20 mouse cellular contexts compared by ENCODE assay signal in genomic region chr6:6819134-6819533, GRCm38 (mm10). TPM values are rescaled to one million over a fixed set of nuclear protein-coding genes. Genes with fewer than 3 reads are reported as not detected.
DNase-seq lines count a peak whose midpoint lies in the region; ATAC-seq and TF ChIP-seq lines count a peak whose summit lies in the region.
"Had no signal": no experiment of that assay in that cellular context is flagged by ENCODE, and none has a peak within 500 bp of the region (broad histone marks: within the 10 kb centered on the region; RNA-seq: fewer than 3 reads in every experiment).

No protein-coding gene starts in this region.

- no peak overlapping the region for H3K27ac ChIP-seq in hindbrain, embryonic 11.5 days (ENCODE audit: low read depth, low read length)
- H3K27ac ChIP-seq in hindbrain, postnatal 0 days, result no peak overlapping the region
- no peak overlapping the region for H3K27ac ChIP-seq in forebrain, embryonic 13.5 days
- H3K27ac ChIP-seq in midbrain, embryonic 14.5 days (replicated peaks; ENCODE audit: low read depth, low read length), result no peak overlapping the region
- H3K27ac ChIP-seq: embryonic facial prominence, embryonic 12.5 days; left cerebral cortex, adult 2 months; limb, embryonic 13.5 days had no signal

- no peaks in the 10 kb centered on the region for H3K36me3 ChIP-seq in hindbrain, embryonic 11.5 days (ENCODE audit: control insufficient read depth, insufficient read depth, low read length)
- no peaks in the 10 kb centered on the region for H3K36me3 ChIP-seq in hindbrain, postnatal 0 days (ENCODE audit: insufficient read depth, low read length)
- no peaks in the 10 kb centered on the region for H3K36me3 ChIP-seq in forebrain, embryonic 13.5 days (ENCODE audit: poor library complexity, severe bottlenecking)
- no peaks in the 10 kb centered on the region for H3K36me3 ChIP-seq in midbrain, embryonic 14.5 days (ENCODE audit: control insufficient read depth, insufficient read depth, low read length)
- H3K36me3 ChIP-seq: embryonic facial prominence, embryonic 12.5 days; limb, embryonic 13.5 days had no signal

- no peak for ATAC-seq in hindbrain, embryonic 11.5 days (ENCODE audit: low FRiP score)
- ATAC-seq in hindbrain, postnatal 0 days, result no peak
- ATAC-seq in forebrain, embryonic 13.5 days, result no peak
- ATAC-seq in midbrain, embryonic 14.5 days (ENCODE audit: low FRiP score, low TSS enrichment), result no peak
- no peak for ATAC-seq in activated CD4-positive, CD25-positive, alpha-beta regulatory T cell, adult 4 months
- ATAC-seq: liver, postnatal 0 days had no signal

- no peaks in the 10 kb centered on the region for H3K4me1 ChIP-seq in hindbrain, embryonic 11.5 days (replicated peaks; ENCODE audit: control insufficient read depth, insufficient read depth, low read length)
- H3K4me1 ChIP-seq in hindbrain, postnatal 0 days (ENCODE audit: insufficient read depth, low read length), result no peaks in the 10 kb centered on the region
- peaks cover 11% of the 10 kb centered on the region; the same call in 1 of the 2 replicates for H3K4me1 ChIP-seq in forebrain, embryonic 13.5 days
- H3K4me1 ChIP-seq in midbrain, embryonic 14.5 days (ENCODE audit: control insufficient read depth, insufficient read depth, low read length), result 0 out of 2 replicates have a peak, but pooled peaks cover 5% of the 10 kb centered on the region
- H3K4me1 ChIP-seq: embryonic facial prominence, embryonic 12.5 days; limb, embryonic 13.5 days had no signal

- DNase-seq in hindbrain, embryonic 11.5 days (ENCODE audit: low spot score), result peak; percentile 22
- DNase-seq in hindbrain, postnatal 0 days (ENCODE audit: low spot score), result no peak
- DNase-seq in midbrain, embryonic 14.5 days, result peak; percentile 37
- peak; percentile 23 for DNase-seq in retina, postnatal 1 day
- DNase-seq in kidney, adult 8-10 months, result no peak
- DNase-seq: cerebellum, postnatal 10 days; kidney, adult 9 months; liver, postnatal 0 days; thymus, postnatal 4 days had no signal

- no peak overlapping the region for H3K4me3 ChIP-seq in hindbrain, embryonic 11.5 days (ENCODE audit: low read depth, low read length)
- no peak overlapping the region for H3K4me3 ChIP-seq in hindbrain, postnatal 0 days (ENCODE audit: low read length)
- H3K4me3 ChIP-seq in forebrain, embryonic 13.5 days, result no peak overlapping the region
- H3K4me3 ChIP-seq in midbrain, embryonic 14.5 days (replicated peaks; ENCODE audit: low read depth, low read length), result no peak overlapping the region
- H3K4me3 ChIP-seq: embryonic facial prominence, embryonic 12.5 days; left cerebral cortex, adult 2 months; limb, embryonic 13.5 days had no signal

- H3K27me3 ChIP-seq in hindbrain, embryonic 11.5 days (ENCODE audit: control insufficient read depth, insufficient read depth, low read length), result no peaks in the 10 kb centered on the region
- H3K27me3 ChIP-seq in hindbrain, postnatal 0 days (ENCODE audit: insufficient read depth, low read length), result no peaks in the 10 kb centered on the region
- no peaks in the 10 kb centered on the region for H3K27me3 ChIP-seq in forebrain, embryonic 13.5 days
- no peaks in the 10 kb centered on the region for H3K27me3 ChIP-seq in midbrain, embryonic 14.5 days (ENCODE audit: control insufficient read depth, insufficient read depth, low read length)
- H3K27me3 ChIP-seq: embryonic facial prominence, embryonic 12.5 days had no signal

- WGBS in hindbrain, embryonic 11.5 days, result 29% methylated on average over 7 of the region's 7 CpGs
- 23% methylated on average over 7 of the region's 7 CpGs for WGBS in hindbrain, postnatal 0 days
- 8% methylated on average over 7 of the region's 7 CpGs for WGBS in forebrain, embryonic 13.5 days
- WGBS in midbrain, embryonic 14.5 days, result 14% methylated on average over 7 of the region's 7 CpGs

- H3K4me2 ChIP-seq in hindbrain, embryonic 11.5 days (replicated peaks; ENCODE audit: low read depth, low read length), result no peak overlapping the region
- H3K4me2 ChIP-seq in hindbrain, postnatal 0 days (ENCODE audit: low read depth, low read length), result no peak overlapping the region
- H3K4me2 ChIP-seq in forebrain, embryonic 13.5 days, result peak overlapping the region; percentile 12
- H3K4me2 ChIP-seq in midbrain, embryonic 14.5 days (ENCODE audit: low read length), result peak overlapping the region; percentile 25
- H3K4me2 ChIP-seq: embryonic facial prominence, embryonic 12.5 days; limb, embryonic 13.5 days had no signal

- no peak overlapping the region for H3K9ac ChIP-seq in hindbrain, embryonic 11.5 days (ENCODE audit: low read depth, low read length)
- H3K9ac ChIP-seq in hindbrain, postnatal 0 days (replicated peaks; ENCODE audit: low read length), result no peak overlapping the region
- H3K9ac ChIP-seq in forebrain, embryonic 13.5 days, result no peak overlapping the region
- no peak overlapping the region for H3K9ac ChIP-seq in midbrain, embryonic 14.5 days (replicated peaks; ENCODE audit: low read length)
- H3K9ac ChIP-seq: embryonic facial prominence, embryonic 12.5 days; limb, embryonic 13.5 days; liver, postnatal 0 days had no signal

- no peak for TF ChIP-seq CTCF in hindbrain, postnatal 0 days (IDR thresholded peaks at IDR 0.05; ENCODE audit: low read depth)

- H3K9me3 ChIP-seq in hindbrain, embryonic 11.5 days (ENCODE audit: control insufficient read depth, low read length), result no peaks in the 10 kb centered on the region
- H3K9me3 ChIP-seq in hindbrain, postnatal 0 days (ENCODE audit: low read length), result no peaks in the 10 kb centered on the region
- no peaks in the 10 kb centered on the region for H3K9me3 ChIP-seq in forebrain, embryonic 13.5 days (replicated peaks)
- H3K9me3 ChIP-seq in midbrain, embryonic 14.5 days (ENCODE audit: control insufficient read depth, low read length), result no peaks in the 10 kb centered on the region
- H3K9me3 ChIP-seq: embryonic facial prominence, embryonic 12.5 days; limb, embryonic 13.5 days had no signal

RNA-seq across cellular contexts. Expression of gene Dlx6, which starts 44.0 kb away (rescaled TPM):
- polyA plus RNA-seq in hindbrain, embryonic 11.5 days (2014; fragmentation: Nextera tagmentation; extraction: Ambion mirVana), result 0.29 and 0.65 TPM in 2 replicates
- total RNA-seq in hindbrain, postnatal 0 days (2014; rRNA removed), result not detected in 2 replicates
- not detected in 2 replicates for polyA plus RNA-seq in hindbrain, postnatal 0 days (2015; fragmentation: Nextera tagmentation; extraction: Ambion mirVana)
- 15.5 and 16.2 TPM in 2 replicates for polyA plus RNA-seq in forebrain, embryonic 13.5 days (2015; fragmentation: Nextera tagmentation; extraction: Ambion mirVana)
- polyA plus RNA-seq in midbrain, embryonic 14.5 days (2014; fragmentation: Nextera tagmentation; extraction: Ambion mirVana), result not detected in 2 replicates
- not detected for polyA plus RNA-seq in activated CD4-positive, CD25-positive, alpha-beta regulatory T cell, adult 4 months (2017; shearing (Covaris generic))
- total RNA-seq: gastrocnemius, adult 8-10 months; heart, adult 8-10 months; heart, postnatal 25 days; megakaryocyte, adult 5-6 weeks; MEL; neutrophil, adult 5-6 weeks had no signal
- polyA plus RNA-seq: liver, postnatal 0 days had no signal

Comparison
In these comparisons a context has a peak if more than half of its experiments do, and no peak if none do; other contexts are left out.
1. DNase-seq: peak in hindbrain, embryonic 11.5 days (single experiment), midbrain, embryonic 14.5 days (single experiment) and retina, postnatal 1 day (single experiment); none in hindbrain, postnatal 0 days (single experiment) and kidney, adult 8-10 months (0 of 2).
2. H3K4me2 ChIP-seq: peak in forebrain, embryonic 13.5 days (single experiment) and midbrain, embryonic 14.5 days (single experiment); none in hindbrain, embryonic 11.5 days (single experiment) and hindbrain, postnatal 0 days (single experiment).